Mouse (Mus musculus): ENCODE data around the gene Ecm2. TPM values are rescaled to one million over a fixed set of nuclear protein-coding genes. Genes with fewer than 3 reads are reported as not detected.

Ecm2 gene
- 1.7 and 2.7 TPM in 2 replicates for polyA plus RNA-seq (2012; rRNA removed)

DNA sequence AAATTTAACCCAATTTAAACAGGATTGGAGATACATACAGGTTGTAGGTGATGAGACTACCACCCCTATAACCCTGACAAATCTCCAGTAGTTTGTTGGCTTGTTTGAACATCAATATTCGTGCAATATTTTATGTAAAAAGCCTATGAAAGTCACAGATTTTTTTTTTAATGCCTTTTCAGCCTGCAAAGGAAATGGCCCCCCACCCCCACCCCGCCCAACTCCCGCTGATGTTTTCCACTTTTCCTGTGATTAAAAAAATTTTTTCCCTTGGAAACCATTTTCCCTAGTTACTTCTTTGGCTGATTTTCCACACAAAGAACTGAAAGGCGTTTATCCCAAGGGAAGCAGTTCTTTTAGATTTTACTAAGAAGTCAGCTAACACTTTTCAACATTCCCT, at the start of gene Ecm2:
TSS of gene Ecm2 (plus strand) at position 301 of the 400 bp plus-strand sequence.

DNA sequence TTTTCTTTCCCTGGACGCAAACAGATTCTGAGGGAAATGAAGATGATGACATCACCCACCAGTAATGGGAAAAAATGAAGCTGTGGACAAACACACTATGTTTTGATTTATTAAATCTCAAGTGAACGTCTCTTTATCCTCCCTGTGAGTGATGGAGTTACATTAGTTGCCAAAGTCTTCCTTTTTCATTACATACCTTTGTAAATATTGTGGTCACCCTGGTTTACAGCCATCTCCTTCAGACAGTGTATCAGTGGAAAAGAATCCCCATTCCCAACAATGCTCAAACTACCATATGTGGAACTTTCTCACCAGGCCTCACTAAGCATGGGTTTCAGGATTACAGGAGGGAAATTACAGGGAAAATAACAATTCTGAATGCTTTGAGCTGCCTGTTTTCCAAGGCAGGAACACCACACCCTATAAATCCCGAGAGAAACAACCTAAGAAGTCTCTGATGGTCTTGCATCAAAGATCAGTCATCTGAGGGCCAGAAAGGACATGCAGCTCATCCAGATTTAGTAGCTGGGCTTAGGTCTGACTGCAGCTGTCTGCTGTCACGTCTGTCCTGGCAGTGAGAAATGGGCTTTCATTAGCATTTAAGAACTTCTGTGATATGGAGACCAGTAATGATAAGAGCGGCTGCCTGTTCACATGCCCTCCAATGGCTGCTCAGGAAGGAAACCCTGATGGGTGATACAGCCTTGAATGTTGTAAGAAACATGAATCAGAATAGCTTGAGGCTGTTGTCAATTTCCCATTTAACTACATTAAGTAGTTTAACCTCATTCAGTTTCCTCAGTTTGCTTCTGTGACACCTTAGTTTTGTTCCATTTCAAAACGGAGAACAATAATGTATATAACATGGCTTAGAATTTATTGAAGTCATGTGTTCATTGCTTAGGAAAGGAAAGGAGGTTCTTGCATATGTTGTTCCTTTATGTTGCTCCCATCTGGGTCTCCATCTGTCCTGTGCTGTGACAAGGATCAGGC, 11.9 kb upstream of the Ecm2 start, which contains the start of gene Tes3-ps:
TSS of gene Tes3-ps (plus strand) at position 943 of the 993 bp plus-strand sequence.

DNA sequence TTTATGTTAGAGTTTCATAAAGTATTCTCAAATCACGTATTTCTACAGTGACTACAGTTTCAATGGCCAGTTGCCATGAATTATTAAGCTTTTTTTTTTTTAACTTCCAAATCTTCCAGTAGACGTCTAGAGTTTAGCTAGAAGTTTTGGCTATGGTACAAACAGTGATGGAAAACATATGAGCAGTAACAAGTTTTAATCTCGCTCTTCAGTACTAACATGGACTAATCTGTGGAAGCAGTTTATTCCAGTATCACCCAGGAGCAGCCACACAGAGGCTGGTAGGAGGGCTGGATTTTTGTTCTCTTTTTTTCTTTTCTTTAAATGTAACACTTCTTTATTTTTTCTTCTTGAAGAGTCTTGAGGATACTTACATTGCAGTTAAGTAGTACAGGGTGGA, 39.7 kb downstream of the Ecm2 start, which contains the start of gene Aspn:
TSS of gene Aspn (plus strand) at position 165 of the 400 bp plus-strand sequence.

DNA sequence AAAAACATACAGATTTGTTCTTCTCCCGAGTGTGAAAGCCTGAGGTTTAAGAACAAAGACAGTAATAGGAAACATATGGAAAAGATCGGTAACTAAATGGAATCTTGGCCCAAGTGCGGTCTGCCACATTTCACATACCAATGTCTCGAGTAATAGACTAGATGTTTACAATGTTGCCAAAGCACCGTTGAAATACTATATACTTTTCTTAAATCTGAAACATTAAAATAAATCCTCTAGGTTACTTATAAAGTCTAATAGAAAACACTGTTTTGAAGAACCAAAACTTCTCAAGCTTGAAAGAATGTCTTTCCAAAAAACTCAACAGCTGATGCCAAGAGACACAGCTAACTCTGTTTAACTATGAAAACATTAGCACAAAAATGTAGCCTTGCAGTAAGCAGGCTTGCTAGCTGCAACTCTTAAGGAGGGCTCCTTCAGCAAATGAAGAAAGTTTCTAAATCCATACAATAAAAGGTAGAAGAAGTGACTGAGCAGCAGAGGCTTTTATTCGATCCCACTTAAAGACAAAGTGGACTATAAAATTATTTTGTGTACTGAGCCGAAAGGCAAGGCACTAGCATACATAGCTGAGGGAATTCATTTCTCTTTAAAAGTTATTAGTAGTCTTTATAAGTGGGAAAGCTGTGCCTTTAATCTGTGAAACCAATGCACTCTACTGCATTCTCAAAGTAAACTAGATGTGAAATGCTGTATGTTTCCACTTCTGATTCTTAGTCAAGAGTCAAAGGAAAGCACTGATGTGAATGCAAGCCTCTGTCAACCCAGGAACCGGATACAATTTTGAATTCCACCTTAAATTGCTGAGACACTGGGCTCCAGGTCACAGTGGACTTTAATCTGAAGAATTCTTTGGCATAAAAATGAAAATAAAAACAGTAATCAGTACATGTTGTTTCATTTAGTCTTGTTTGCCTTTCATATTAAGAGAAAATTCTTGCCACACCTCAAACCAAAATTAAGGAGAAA, 77.2 kb downstream of the Ecm2 start, which contains the start of gene Omd:
TSS of gene Omd (plus strand) at position 922 of the 990 bp plus-strand sequence.

Other genes with a start within 250 kb of the Ecm2 start
- 5.6 and 7.9 TPM in 2 replicates for gene Fgd3, start 184.5 kb upstream of the Ecm2 start, polyA plus RNA-seq (2012; rRNA removed)
- gene Bicd2, start 163.2 kb upstream of the Ecm2 start, polyA plus RNA-seq (2012; rRNA removed) = 39.9 and 43.6 TPM in 2 replicates
- 7.1 and 8.3 TPM in 2 replicates for gene Ippk, start 83.6 kb upstream of the Ecm2 start, polyA plus RNA-seq (2012; rRNA removed)
- not detected in 2 replicates for gene Tes3-ps, start 11.5 kb upstream of the Ecm2 start, polyA plus RNA-seq (2012; rRNA removed)
- 0.63 and 0.67 TPM in 2 replicates for gene Aspn, start 39.6 kb downstream of the Ecm2 start, polyA plus RNA-seq (2012; rRNA removed)
- gene Omd, start 77.7 kb downstream of the Ecm2 start, polyA plus RNA-seq (2012; rRNA removed) = 0.47 and 0.49 TPM in 2 replicates
- gene Ogn, start 103.2 kb downstream of the Ecm2 start, polyA plus RNA-seq (2012; rRNA removed) = 16.0 and 21.2 TPM in 2 replicates
- gene Cenpp, start 148.0 kb downstream of the Ecm2 start, polyA plus RNA-seq (2012; rRNA removed) = 0.60 and 1.1 TPM in 2 replicates
- gene Nol8, start 148.3 kb downstream of the Ecm2 start, polyA plus RNA-seq (2012; rRNA removed) = 0.63 and 0.66 TPM in 2 replicates
- 20.5 and 25.5 TPM in 2 replicates for gene Iars, start 177.3 kb downstream of the Ecm2 start, polyA plus RNA-seq (2012; rRNA removed)